Mouse (Mus musculus): ENCODE measurements around the gene Armc9. TPM values are rescaled to one million over a fixed set of nuclear protein-coding genes. Genes with fewer than 3 reads are reported as not detected.

Armc9 gene
- total and polyA plus RNA-seq, 3 experiments = 7.2 to 12.0 TPM; not detected in 1

GRCm38 (mm10) chr1:86268492-86269189 lies 114.1 kb downstream of the Armc9 start (continued):
- TF ChIP-seq MEF2A (IDR thresholded peaks at IDR 0.05; ENCODE audit: extremely low read depth, insufficient replicate concordance, low read depth, low read length, poor library complexity, severe bottlenecking) = no peak
- no peak for TF ChIP-seq JUND (IDR thresholded peaks at IDR 0.05; ENCODE audit: low read depth, low read length)
- no peak for TF ChIP-seq RCOR1 (IDR thresholded peaks at IDR 0.05; ENCODE audit: low read depth, low read length)
- no peak for TF ChIP-seq NELFE (IDR thresholded peaks at IDR 0.05; ENCODE audit: low read depth, low read length)
- TF ChIP-seq SIN3A (IDR thresholded peaks at IDR 0.05; ENCODE audit: low read length) = no peak
- no peak for TF ChIP-seq MYC (IDR thresholded peaks at IDR 0.05; ENCODE audit: low read depth, low read length)
- TF ChIP-seq ZC3H11A (IDR thresholded peaks at IDR 0.05; ENCODE audit: low read depth, low read length) = no peak
- no peak for TF ChIP-seq MAZ (IDR thresholded peaks at IDR 0.05; ENCODE audit: low read depth, low read length)
- TF ChIP-seq EP300 (IDR thresholded peaks at IDR 0.05; ENCODE audit: low read depth in 1 of 2, low read length in 2 of 2) = peak; percentile 37 to 47
- no peak for TF ChIP-seq GABPA (IDR thresholded peaks at IDR 0.05; ENCODE audit: low read depth, low read length)
- TF ChIP-seq CTCF (IDR thresholded peaks at IDR 0.05 in 2 of 3, conservative IDR thresholded peaks at IDR 0.05 in 1 of 3; ENCODE audit: control insufficient read depth in 1 of 3, insufficient read depth in 1 of 3, low read depth in 2 of 3, low read length in 3 of 3, poor library complexity in 1 of 3, severe bottlenecking in 1 of 3) = no peak

GRCm38 (mm10) chr1:86269190-86269508 lies 114.6 kb downstream of the Armc9 start:
- Histone ChIP-seq H3K27ac (ENCODE audit: control insufficient read depth, low read depth, low read length) (no peak overlapping the region), H3K4me3 (ENCODE audit: control insufficient read depth in 1 of 2, insufficient read depth in 1 of 2, low read depth in 2 of 2, low read length in 2 of 2) (no peak overlapping the region)
- TF ChIP-seq CHD2 (IDR thresholded peaks at IDR 0.05; ENCODE audit: low read length) (no peak), GABPA (IDR thresholded peaks at IDR 0.05; ENCODE audit: low read depth, low read length) (no peak), MEF2A (IDR thresholded peaks at IDR 0.05; ENCODE audit: extremely low read depth, insufficient replicate concordance, low read depth, low read length, poor library complexity, severe bottlenecking) (no peak), GATA1 (IDR thresholded peaks at IDR 0.05; ENCODE audit: low read depth, low read length) (no peak), RCOR1 (IDR thresholded peaks at IDR 0.05; ENCODE audit: low read depth, low read length) (no peak), TCF12 (IDR thresholded peaks at IDR 0.05; ENCODE audit: low read depth, low read length) (no peak), USF1 (IDR thresholded peaks at IDR 0.05; ENCODE audit: low read depth, low read length) (no peak), POLR2A (IDR thresholded peaks at IDR 0.05; ENCODE audit: control insufficient read depth in 1 of 2, insufficient read depth in 1 of 2, low read depth in 1 of 2, low read length in 2 of 2, poor library complexity in 1 of 2) (no peak), POLR2AphosphoS5 (IDR thresholded peaks at IDR 0.05; ENCODE audit: borderline replicate concordance, low read depth, low read length) (no peak), NELFE (IDR thresholded peaks at IDR 0.05; ENCODE audit: low read depth, low read length) (no peak), TAL1 (IDR thresholded peaks at IDR 0.05; ENCODE audit: low read length) (no peak), KAT2A (conservative IDR thresholded peaks at IDR 0.05; ENCODE audit: low read depth, low read length) (no peak)

More at GRCm38 (mm10) chr1:86269190-86269508, 114.6 kb downstream of the Armc9 start:
- no peak for DNase-seq (ENCODE audit: low read depth, low spot score)
- H3K79me2 ChIP-seq (ENCODE audit: control insufficient read depth, insufficient read depth, low read length, poor library complexity) = no peaks in the 10 kb centered on the region
- H3K9ac ChIP-seq (ENCODE audit: control insufficient read depth, low read depth, low read length, poor library complexity, severe bottlenecking) = no peak overlapping the region
- no peaks in the 10 kb centered on the region for H3K9me3 ChIP-seq (replicated peaks; ENCODE audit: insufficient read depth, low read length)
- H3K4me1 ChIP-seq (ENCODE audit: control insufficient read depth in 1 of 2, insufficient read depth in 2 of 2, low read length in 2 of 2) = peaks cover 0 to 6% of the 10 kb centered on the region in 2 experiments; a peak in 2 of 4 replicates
- H3K36me3 ChIP-seq (ENCODE audit: control insufficient read depth in 1 of 2, insufficient read depth in 2 of 2, low read length in 2 of 2) = peaks cover 0 to 4% of the 10 kb centered on the region in 2 experiments; a peak in 1 of 4 replicates
- H3K27me3 ChIP-seq (ENCODE audit: control insufficient read depth in 1 of 2, insufficient read depth in 2 of 2, low read length in 2 of 2) = no peaks in the 10 kb centered on the region
